Mouse (Mus musculus): Measurements from ENCODE around the gene Gabrb1. TPM values are rescaled to one million over a fixed set of nuclear protein-coding genes. Genes with fewer than 3 reads are reported as not detected.
"Not testable (repeated sequence)": the region's sequence is repeated elsewhere in the genome, so short reads cannot be mapped to it uniquely, and the experiment has no call there.

Gene Gabrb1
- total RNA-seq, 2 experiments from 2014 or later = 83.8 to 93.1 TPM

GRCm38 (mm10) chr5:71999466-71999865 lies 341.6 kb downstream of the Gabrb1 start:
- no peak for DNase-seq (ENCODE audit: low spot score in 2 of 2)

DNA sequence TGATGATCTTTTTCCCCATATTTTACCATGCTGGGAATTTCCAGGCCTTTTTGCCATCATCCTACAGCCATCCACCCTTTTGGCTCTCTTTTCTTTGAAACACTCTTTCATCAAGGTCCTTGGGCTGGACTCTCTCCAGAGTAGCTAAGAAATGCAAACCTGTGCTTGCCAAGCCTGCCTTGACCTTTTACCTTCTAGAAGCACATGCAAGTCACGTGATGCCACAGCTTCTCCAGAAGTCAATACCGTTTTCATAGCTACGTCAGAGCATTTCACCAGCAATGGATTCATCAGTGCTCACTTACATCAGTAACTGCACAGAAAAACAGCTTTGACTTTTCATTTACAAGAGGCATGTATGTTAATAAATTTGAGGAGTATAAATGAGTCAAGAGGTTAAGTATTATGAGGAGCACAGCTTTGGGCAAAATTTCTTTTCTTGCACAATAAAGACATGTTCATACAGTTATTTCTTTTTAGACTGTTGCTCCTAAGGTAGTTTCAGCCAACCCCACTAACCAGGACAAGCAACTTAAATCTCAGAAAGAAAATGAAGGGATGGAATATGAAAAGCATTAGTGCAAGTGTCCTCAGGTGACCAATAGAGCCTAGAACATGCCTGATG lies 346.0 kb downstream of the Gabrb1 start:
- no peak for DNase-seq (ENCODE audit: low spot score in 2 of 2)

DNA sequence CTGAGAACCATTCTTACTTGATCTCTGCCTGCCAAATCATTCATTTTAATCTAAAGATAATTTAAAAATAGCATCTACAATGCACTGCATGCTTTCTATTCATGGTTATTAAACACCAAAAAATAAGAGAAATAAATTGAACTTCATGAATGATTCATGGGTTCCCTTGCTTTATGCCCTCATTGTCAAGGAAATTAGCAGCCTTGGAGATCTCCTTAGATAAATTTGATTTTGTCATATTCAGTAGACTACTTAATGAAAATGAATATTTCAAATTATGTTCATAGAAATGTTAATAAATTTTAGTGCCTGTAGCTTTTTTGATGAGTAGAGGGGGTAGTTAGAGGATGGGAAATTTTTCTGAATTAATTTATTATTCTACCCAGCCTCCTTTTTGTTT lies 379.0 kb downstream of the Gabrb1 start:
- no peak for DNase-seq (ENCODE audit: low spot score in 2 of 2)

DNA sequence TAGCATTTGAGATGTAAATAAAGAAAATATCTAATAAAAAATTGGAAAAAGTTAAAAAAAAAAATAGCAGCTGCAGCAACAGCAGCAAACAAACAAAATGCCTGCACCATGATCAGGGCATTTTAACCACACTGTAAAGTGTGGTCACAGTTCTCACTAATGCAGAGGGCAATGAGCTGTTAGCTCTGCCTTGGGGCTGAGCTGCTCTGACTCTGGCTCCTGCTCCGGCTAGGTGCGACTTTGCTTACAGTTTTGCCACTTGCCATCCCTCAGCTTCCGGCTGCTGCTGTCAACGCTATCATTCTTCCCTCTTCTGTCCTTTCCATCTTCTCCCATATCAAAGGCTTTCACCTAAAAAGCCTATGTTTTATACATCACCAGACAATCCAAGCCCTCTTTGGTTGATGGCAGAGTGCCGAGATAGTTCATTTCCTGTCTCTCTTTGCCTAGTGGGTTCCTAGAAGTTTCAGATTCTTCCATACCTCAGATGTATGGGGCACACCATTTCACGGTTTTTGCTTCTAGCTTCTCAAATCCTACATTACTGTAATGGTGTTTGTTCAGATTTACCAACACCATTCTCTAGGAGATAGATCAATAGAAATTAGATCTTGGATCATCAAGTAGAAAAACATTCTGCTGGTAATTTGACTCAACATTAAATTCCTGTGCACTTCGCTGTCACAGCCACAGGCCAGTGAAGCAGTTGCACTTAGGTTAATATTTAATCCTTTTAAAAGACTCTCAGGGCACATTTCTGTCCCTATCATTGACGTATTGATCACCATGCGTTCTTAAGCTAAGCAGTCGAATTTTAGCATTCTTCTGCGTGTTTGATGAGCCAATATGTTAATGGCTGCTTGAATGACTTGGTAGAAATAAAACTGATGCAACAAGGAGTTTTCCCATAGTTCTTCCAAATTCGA lies 385.6 kb downstream of the Gabrb1 start:
- no peak for DNase-seq (ENCODE audit: low spot score in 2 of 2)

- DNase-seq (ENCODE audit: low spot score in 2 of 2) = no peak
These were observed 388.3 kb downstream of the Gabrb1 start for GRCm38 (mm10) chr5:72046261-72046660.

DNA sequence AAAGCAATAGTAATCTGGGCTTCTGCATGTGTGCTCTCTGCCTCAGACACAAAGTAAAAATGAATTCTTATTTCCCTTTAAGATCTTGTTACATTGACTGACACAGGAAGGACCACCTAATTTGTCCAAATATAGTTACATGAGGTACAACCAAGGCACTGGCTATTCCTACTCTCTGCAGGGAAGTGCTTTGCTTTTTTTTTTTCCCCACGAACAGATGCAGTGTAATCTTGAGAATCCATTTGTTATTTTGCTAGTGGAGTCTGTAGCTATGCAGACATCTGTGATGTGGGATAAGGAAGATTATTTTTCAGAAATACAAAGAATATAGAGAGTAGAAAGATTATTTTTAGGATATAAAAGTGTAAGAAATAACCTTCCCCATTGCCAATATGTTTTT lies 406.2 kb downstream of the Gabrb1 start:
- DNase-seq (ENCODE audit: low spot score in 2 of 2) = no peak

DNA sequence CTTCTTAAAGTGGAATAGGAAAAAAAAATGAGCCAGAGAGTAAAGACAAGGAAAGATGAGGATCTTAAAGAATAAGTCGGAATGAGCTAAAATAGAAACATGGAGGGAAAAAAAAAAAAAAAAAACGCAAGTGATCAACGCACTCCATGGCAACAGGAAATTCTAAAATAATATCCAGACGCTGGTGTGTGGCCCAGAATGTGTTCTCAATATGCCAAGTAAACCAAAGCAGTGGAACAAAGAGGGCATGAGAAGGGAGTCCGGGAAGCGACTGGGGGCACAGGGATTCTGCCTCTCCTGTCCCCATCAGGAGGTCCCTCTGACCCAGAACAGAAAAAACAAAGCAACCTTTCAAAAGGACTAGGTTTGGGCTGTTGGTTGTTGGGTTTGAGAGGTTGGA lies 410.9 kb downstream of the Gabrb1 start:
- no peak for DNase-seq (ENCODE audit: low spot score in 2 of 2)

- DNase-seq (ENCODE audit: low spot score in 2 of 2) = not testable (repeated sequence)
These were observed 411.5 kb downstream of the Gabrb1 start for GRCm38 (mm10) chr5:72069398-72069797.

- no peak for DNase-seq (ENCODE audit: low spot score in 2 of 2)
These were observed 418.9 kb downstream of the Gabrb1 start for GRCm38 (mm10) chr5:72076781-72077180.

- DNase-seq (ENCODE audit: low spot score in 2 of 2) = no peak
These were observed 428.6 kb downstream of the Gabrb1 start for GRCm38 (mm10) chr5:72086518-72086917.

DNA sequence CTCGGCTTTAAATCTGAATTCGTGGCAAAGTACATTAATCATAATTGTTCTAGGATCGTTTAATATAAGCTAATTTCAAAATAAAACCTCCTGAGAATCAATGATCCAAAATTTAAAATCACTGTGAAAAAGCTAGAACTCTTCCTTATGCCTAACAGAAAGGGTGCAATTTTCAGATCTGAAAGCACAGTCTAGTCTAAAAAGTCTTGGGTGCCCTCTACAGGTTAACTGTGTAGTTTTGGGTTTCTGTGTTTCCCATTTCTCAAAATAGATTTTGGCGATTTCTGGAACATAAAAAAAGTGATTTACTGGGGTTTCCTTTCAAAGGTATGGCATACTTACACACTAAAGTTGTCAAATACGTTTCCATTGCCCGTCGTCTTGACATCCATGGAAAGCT lies 436.7 kb downstream of the Gabrb1 start:
- no peak for DNase-seq (ENCODE audit: low spot score in 2 of 2)

DNA sequence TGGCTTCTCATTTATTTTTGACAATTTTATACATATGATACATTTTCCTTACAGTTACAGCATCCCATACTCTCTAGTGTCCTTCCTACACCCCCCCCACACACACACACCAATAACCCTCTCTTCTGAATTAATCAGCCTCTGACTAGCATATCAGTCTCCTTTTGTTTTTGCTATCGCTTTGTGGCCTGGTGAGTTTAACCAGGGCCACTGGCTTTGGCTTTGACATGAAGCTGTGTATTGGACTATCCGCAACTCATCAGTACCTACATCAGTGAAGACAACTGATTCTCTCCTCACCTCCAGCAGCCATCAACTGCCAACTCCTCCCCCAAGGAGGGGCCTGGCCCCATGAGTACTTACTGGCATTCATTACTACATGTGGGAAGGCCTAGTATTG lies 437.1 kb downstream of the Gabrb1 start:
- DNase-seq (ENCODE audit: low spot score in 2 of 2) = no peak

- no peak for DNase-seq (ENCODE audit: low spot score in 2 of 2)
These were observed 446.5 kb downstream of the Gabrb1 start for GRCm38 (mm10) chr5:72104274-72104921.

DNA sequence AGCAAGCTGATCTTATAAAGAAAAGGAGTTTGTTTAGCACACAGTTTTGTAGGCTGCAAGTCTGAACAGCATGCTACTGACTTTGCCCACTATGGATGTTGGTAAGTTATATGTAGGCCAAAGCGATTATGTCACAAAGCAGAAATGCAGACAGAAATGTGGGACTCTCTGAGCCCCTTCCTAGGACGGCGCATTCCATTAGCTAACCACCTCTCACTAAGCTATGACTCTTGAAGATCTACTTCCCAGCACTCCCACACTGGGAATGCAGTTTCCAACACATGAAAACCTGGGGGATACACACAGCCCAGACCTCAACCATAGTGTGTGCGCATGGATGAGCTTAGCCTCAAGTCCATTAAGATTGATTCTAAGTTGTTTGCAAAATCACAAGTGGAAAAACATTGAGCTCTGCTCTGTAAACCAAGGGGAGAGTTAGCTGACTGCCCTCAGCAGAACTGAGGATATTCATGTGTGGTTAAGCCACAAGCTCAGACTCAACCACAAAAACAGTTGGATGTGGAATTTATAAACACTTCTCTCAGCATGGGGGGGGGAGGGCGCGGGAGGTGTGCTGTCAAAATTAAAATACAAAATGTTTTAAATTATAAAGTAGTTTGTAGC lies 464.6 kb downstream of the Gabrb1 start:
- DNase-seq (ENCODE audit: low spot score in 2 of 2) = no peak

DNA sequence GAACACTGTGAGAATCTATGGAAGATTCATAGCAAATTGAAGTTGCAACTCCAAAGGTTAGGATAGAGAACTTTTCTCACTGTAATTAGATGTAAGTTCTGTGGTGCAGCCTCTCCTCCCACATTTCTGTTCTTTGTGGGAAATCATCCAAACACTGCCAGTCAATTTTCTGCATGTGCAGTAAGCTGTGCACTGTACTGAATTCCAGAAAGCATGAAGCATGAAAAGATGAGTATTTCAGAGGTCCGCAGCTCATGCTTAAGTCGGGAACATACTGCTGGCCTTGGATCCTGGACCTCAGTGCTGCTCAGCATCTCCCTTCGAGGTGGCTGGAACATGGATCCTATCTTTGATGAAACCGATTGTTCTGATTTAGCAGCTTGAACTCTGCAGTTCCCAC lies 468.8 kb downstream of the Gabrb1 start:
- DNase-seq (ENCODE audit: low spot score in 2 of 2) = no peak

- no peak for DNase-seq (ENCODE audit: low spot score in 2 of 2)
These were observed 476.0 kb downstream of the Gabrb1 start for GRCm38 (mm10) chr5:72133906-72134305.

DNA sequence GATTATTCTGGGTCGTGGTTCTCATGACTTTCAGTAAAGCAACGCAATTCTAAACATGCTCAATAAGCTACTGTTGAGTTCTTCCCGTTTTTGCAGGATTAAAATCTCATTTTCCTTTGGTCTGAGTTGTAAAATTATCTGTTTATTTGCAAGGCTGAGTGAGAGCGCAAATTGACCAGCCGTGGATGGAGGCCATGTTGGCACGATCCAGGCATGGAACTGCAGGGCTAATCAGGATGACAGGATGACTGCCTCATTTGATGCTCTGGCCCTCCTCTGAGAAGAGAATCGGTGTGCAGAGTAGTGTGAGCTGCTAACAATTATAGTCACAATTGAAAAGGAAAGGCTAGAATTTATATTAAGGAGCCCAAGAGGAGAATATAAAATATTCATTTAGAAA lies 480.3 kb downstream of the Gabrb1 start:
- DNase-seq (ENCODE audit: low spot score in 2 of 2) = no peak

- no peak for DNase-seq (ENCODE audit: low spot score in 2 of 2)
These were observed 481.7 kb downstream of the Gabrb1 start for GRCm38 (mm10) chr5:72139619-72140018.

DNA sequence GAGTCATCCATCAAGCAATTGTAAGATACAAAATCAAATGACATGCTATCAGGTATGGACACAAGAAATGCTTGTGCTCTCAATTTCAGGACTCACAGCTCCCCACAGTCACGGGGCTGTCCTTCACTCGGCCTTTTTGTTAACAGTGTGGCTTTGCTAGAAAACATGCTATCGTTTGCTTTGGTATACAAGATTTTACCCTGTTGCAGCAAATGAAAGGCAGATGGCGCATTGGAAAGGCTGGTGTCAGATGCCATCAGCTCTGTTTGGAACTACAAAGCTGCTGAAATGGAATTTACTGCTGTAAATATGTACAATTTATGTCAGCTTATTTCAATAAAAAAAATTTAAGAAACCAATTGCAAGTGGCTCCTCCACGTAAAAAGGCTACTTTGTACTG lies 490.8 kb downstream of the Gabrb1 start:
- DNase-seq (ENCODE audit: low spot score in 2 of 2) = no peak

DNA sequence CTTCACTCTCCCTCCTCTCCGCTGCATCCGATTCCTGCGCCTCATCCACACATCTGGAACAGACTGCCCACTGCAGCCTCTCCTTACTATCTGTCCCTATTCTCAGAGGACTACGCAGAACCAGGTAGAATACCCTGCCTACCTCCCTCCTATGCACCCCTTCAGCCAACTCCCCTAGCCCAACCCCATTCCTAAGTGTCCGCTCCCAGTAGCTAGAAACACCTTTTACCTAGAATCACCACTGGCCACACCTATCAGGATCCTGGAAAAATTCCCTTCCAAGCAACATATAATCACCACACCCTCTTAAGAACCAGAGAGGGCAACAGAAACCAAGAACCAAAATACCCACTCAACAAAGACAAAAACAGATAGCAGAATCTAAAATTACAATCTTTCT lies 493.0 kb downstream of the Gabrb1 start:
- no peak for DNase-seq (ENCODE audit: low spot score in 2 of 2)

DNA sequence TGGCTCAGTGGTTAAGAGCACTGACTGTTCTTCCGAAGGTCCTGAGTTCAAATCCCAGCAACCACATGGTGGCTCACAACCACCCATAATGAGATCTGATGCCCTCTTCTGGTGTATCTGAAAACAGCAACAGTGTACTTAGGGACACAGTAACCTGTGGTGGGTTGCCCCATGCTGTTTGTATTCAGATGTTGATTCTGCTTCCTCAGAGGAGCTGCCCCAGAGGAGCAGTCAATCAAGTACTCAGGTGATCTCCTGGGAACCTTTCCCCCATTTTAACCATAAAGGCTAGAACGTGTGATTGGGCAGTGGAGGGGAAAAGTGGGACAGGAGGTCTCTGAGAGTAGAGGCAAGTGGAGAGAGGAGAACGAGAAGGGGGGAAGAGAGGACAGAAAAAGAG lies 497.8 kb downstream of the Gabrb1 start:
- DNase-seq (ENCODE audit: low spot score in 2 of 2) = not testable (repeated sequence)

DNA sequence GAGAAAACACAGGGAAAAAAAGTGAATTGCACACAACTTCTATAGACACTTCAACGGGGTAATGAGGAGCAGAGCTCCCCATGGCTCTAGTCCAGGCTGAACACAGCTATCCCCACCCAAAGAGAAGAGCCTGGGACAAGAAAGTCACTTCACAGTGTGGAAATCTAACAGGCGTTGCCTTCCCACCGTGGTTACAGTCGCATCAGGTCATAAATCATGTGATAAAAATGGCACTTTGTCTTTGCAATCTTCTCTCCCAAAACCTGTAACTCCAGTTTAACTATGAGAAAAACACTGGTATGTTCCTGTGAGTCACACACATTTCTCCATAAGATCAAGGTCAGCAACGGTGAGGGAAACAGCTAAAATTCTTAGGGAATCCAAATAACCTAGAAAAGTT lies 498.7 kb downstream of the Gabrb1 start:
- no peak for DNase-seq (ENCODE audit: low spot score in 2 of 2)

Data from left cerebral cortex, adult 18-20 months (tissue).